Mouse (Mus musculus) liver, embryonic 14.5 days (tissue): ENCODE measurements at regions not wholly inside any gene's neighbourhood (a gene's known extent, or its start where the extent isn't known, plus 50 kb on each side); places are given as distances from the start of the nearest gene placed in this dataset.

Experiments
- ATAC-seq: fragments of 200-750 bp; cut with Nextera tagmentation; 2 replicates; pipeline ENCODE4 v1.8.0; 2017; ENCODE audit warnings: moderate number of reproducible peaks, mild to moderate bottlenecking, moderate library complexity; ENCODE audit not compliant: insufficient read depth
- DNase-seq, 3 experiments: peaks; one replicate each; pipeline ENCODE4 v3.0.0-alpha.2; 2012 to 2013; ENCODE audit warnings: low read depth in 3 of 3, low spot score in 3 of 3
- H3K27ac ChIP-seq: fragments of 300-500 bp; sonication (generic); 2 replicates; pipeline ENCODE4 v1.5.1; 2014; ENCODE audit warnings: moderate library complexity, mild to moderate bottlenecking, control low read depth, inconsistent platforms
- H3K27me3 ChIP-seq: fragments of 300-500 bp; sonication (generic); 2 replicates; pipeline ENCODE4 v1.6.1; 2014; ENCODE audit warnings: mild to moderate bottlenecking, low read length, moderate library complexity; ENCODE audit not compliant: control insufficient read depth, insufficient read depth
- H3K36me3 ChIP-seq: fragments of 300-500 bp; sonication (generic); replicated peaks from 2 replicates; pipeline ENCODE4 v1.6.1; 2014; ENCODE audit warnings: low read depth; ENCODE audit not compliant: control insufficient read depth, insufficient read depth
- H3K4me1 ChIP-seq, 2 experiments: fragments of 200-500 bp in 1 of 2; fragments of 300-500 bp in 1 of 2; sonication (generic) in 1 of 2; replicated peaks; 2 replicates each; pipeline ENCODE4 v1.6.1; 2012 to 2014; ENCODE audit warnings: antibody characterized with exemption in 1 of 2, inconsistent platforms in 1 of 2, low read length in 1 of 2; ENCODE audit not compliant: control insufficient read depth in 2 of 2, insufficient read depth in 2 of 2
- H3K4me2 ChIP-seq: fragments of 300-500 bp; sonication (generic); 2 replicates; pipeline ENCODE4 v1.6.1; 2014; ENCODE audit warnings: low read depth, mild to moderate bottlenecking, control low read depth, moderate library complexity
- H3K4me3 ChIP-seq, 2 experiments: fragments of 200-500 bp in 1 of 2; fragments of 300-500 bp in 1 of 2; sonication (generic) in 1 of 2; 2 replicates each; pipeline ENCODE4 v1.5.1; 2012 to 2014; ENCODE audit warnings: low read depth in 2 of 2, low read length in 2 of 2, mild to moderate bottlenecking in 2 of 2, control low read depth in 1 of 2, inconsistent platforms in 1 of 2, moderate library complexity in 1 of 2; ENCODE audit not compliant: insufficient read depth in 1 of 2
- H3K9ac ChIP-seq: fragments of 300-500 bp; sonication (generic); replicated peaks from 2 replicates; pipeline ENCODE4 v1.6.1; 2014; ENCODE audit warnings: mild to moderate bottlenecking, control low read depth, moderate library complexity
- H3K9me3 ChIP-seq: fragments of 300-500 bp; sonication (generic); 2 replicates; pipeline ENCODE4 v1.6.1; 2016; ENCODE audit warnings: low read length, mixed read lengths; ENCODE audit not compliant: control insufficient read depth
- CTCF ChIP-seq: IDR thresholded peaks from 2 replicates; pipeline ENCODE4 v1.5.1; 2016; ENCODE audit warnings: antibody characterized with exemption, low read depth, control low read depth
- EP300 ChIP-seq: IDR thresholded peaks from 2 replicates; pipeline ENCODE4 v1.6.1; 2016; ENCODE audit warnings: antibody characterized with exemption, low read depth
- WGBS: fragments of 180-500 bp; shearing (Covaris S2); extraction: QIAGEN DNeasy Blood & Tissue Kit; methylation state at CpG from one replicate; pipeline ENCODE4 v1.1.7; 2014; ENCODE audit not compliant: insufficient replicate concordance; 5-methylcytosine and 5-hydroxymethylcytosine counted together

- Histone ChIP-seq H3K36me3 (no peaks in the 10 kb centered on the region), H3K9ac (no peak overlapping the region), H3K4me1 (no peaks in the 10 kb centered on the region), H3K27ac (no peak overlapping the region), H3K4me2 (no peak overlapping the region), H3K9me3 (no peaks in the 10 kb centered on the region), H3K27me3 (no peaks in the 10 kb centered on the region), H3K4me3 (no peak overlapping the region)
- DNase-seq, result no peak
- WGBS, result 37% methylated on average over 1 of the region's 1 CpGs
- ATAC-seq, result no peak
- no peak for TF ChIP-seq CTCF
- TF ChIP-seq EP300, result no peak
Observed at GRCm38 (mm10) chr13:53996867-53997266, 58.6 kb downstream of the Drd1 start.

GRCm38 (mm10) chr13:53992863-53993451 is 62.5 kb downstream of the Drd1 start:
- no peak for ATAC-seq
- H3K4me3 ChIP-seq, result no peak overlapping the region

GRCm38 (mm10) chr13:53979226-53979625 is 76.3 kb downstream of the Drd1 start:
- 4% methylated on average over 2 of the region's 2 CpGs for WGBS
- ATAC-seq, result no peak
- no peak overlapping the region for H3K4me2 ChIP-seq

More at GRCm38 (mm10) chr13:53992863-53993451, 62.5 kb downstream of the Drd1 start:
- DNase-seq, result no peak
- Histone ChIP-seq H3K9me3 (no peaks in the 10 kb centered on the region), H3K4me2 (no peak overlapping the region), H3K9ac (no peak overlapping the region), H3K4me1 (no peaks in the 10 kb centered on the region), H3K27me3 (no peaks in the 10 kb centered on the region), H3K27ac (no peak overlapping the region), H3K36me3 (no peaks in the 10 kb centered on the region)
- 45% methylated on average over 7 of the region's 7 CpGs for WGBS
- TF ChIP-seq EP300 (no peak), CTCF (no peak)

GRCm38 (mm10) chr13:53969421-53969820 is 86.1 kb downstream of the Drd1 start:
- no peaks in the 10 kb centered on the region for H3K4me1 ChIP-seq
- TF ChIP-seq CTCF (no peak), EP300 (no peak)
- no peaks in the 10 kb centered on the region for H3K36me3 ChIP-seq
- H3K27ac ChIP-seq, result no peak overlapping the region
- ATAC-seq (no peak), DNase-seq (no peak)
- no peak overlapping the region for H3K9ac ChIP-seq
- H3K27me3 ChIP-seq, result no peaks in the 10 kb centered on the region
- H3K4me3 ChIP-seq, result no peak overlapping the region
- no peak overlapping the region for H3K4me2 ChIP-seq
- 56% methylated on average over 2 of the region's 2 CpGs for WGBS
- no peaks in the 10 kb centered on the region for H3K9me3 ChIP-seq

More at GRCm38 (mm10) chr13:53979226-53979625, 76.3 kb downstream of the Drd1 start:
- H3K4me3 ChIP-seq, result no peak overlapping the region
- H3K9ac ChIP-seq, result no peak overlapping the region
- DNase-seq, result no peak
- no peaks in the 10 kb centered on the region for H3K27me3 ChIP-seq
- TF ChIP-seq EP300 (no peak), CTCF (no peak)
- no peaks in the 10 kb centered on the region for H3K9me3 ChIP-seq
- no peaks in the 10 kb centered on the region for H3K4me1 ChIP-seq
- no peaks in the 10 kb centered on the region for H3K36me3 ChIP-seq
- no peak overlapping the region for H3K27ac ChIP-seq

DNA sequence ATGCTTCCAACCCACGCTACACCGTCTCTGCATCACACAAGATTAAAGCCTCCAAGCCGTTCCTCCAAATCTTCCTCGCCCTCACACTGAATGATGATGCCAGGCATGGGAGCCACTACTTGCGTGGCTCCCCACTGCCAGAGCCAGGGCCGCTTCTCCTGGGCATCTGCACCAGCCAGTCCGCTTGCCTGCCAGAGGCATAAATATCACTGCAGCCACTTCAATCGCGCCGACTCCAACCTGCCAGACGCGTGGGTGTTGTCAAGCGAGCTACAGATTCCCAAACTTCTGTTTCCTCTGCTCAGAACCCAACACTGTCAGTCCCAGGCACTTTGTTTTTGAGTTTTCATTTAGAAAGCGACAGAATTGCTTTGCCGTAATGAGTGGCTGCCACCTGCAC is 99.3 kb downstream of the Drd1 start:
- Histone ChIP-seq H3K27me3 (no peaks in the 10 kb centered on the region), H3K4me1 (no peaks in the 10 kb centered on the region), H3K4me3 (no peak overlapping the region), H3K9me3 (no peaks in the 10 kb centered on the region), H3K27ac (no peak overlapping the region), H3K9ac (no peak overlapping the region), H3K4me2 (no peak overlapping the region), H3K36me3 (no peaks in the 10 kb centered on the region)
- 73% methylated on average over 15 of the region's 15 CpGs for WGBS
- ATAC-seq (no peak), DNase-seq (no peak)
- no peak for TF ChIP-seq EP300

- DNase-seq (no peak), ATAC-seq (no peak)
- Histone ChIP-seq H3K9ac (no peak overlapping the region), H3K4me3 (no peak overlapping the region), H3K36me3 (no peaks in the 10 kb centered on the region), H3K4me1 (no peaks in the 10 kb centered on the region), H3K27me3 (no peaks in the 10 kb centered on the region), H3K9me3 (no peaks in the 10 kb centered on the region), H3K27ac (no peak overlapping the region), H3K4me2 (no peak overlapping the region)
- 7% methylated on average over 4 of the region's 4 CpGs for WGBS
- TF ChIP-seq CTCF (no peak), EP300 (no peak)
Observed at GRCm38 (mm10) chr13:53948056-53948455, 107.4 kb downstream of the Drd1 start.
